Mouse (Mus musculus): ENCODE results near the gene Phf5a. TPM values are rescaled to one million over a fixed set of nuclear protein-coding genes. Genes with fewer than 3 reads are reported as not detected.

Gene Phf5a
- polyA plus RNA-seq, 1 experiment, result 23.5 TPM

- no peak overlapping the region for H3K4me3 ChIP-seq (ENCODE audit: control insufficient read depth, low read depth, low read length)
- no peaks in the 10 kb centered on the region for H3K27me3 ChIP-seq (ENCODE audit: control insufficient read depth, insufficient read depth, low read length)
- no peak for TF ChIP-seq POLR2A (IDR thresholded peaks at IDR 0.05; ENCODE audit: control insufficient read depth, low read depth, low read length)
- no peak for TF ChIP-seq CTCF (IDR thresholded peaks at IDR 0.05; ENCODE audit: control insufficient read depth, insufficient read depth, insufficient replicate concordance, low read depth, low read length)
- H3K27ac ChIP-seq (ENCODE audit: control insufficient read depth, insufficient read depth, low read depth, low read length), result no peak overlapping the region
- peaks cover 10% of the 10 kb centered on the region for H3K4me1 ChIP-seq (ENCODE audit: control insufficient read depth, insufficient read depth, low read length)
- no peaks in the 10 kb centered on the region for H3K36me3 ChIP-seq (ENCODE audit: control insufficient read depth, insufficient read depth, low read length)
Observed at GRCm38 (mm10) chr15:81832219-81832618, 39.5 kb downstream of the Phf5a start.

GRCm38 (mm10) chr15:81831136-81831825, 40.4 kb downstream of the Phf5a start:
- H3K4me3 ChIP-seq (ENCODE audit: control insufficient read depth, low read depth, low read length), result no peak overlapping the region
- no peaks in the 10 kb centered on the region for H3K27me3 ChIP-seq (ENCODE audit: control insufficient read depth, insufficient read depth, low read length)
- TF ChIP-seq CTCF (IDR thresholded peaks at IDR 0.05; ENCODE audit: control insufficient read depth, insufficient read depth, insufficient replicate concordance, low read depth, low read length) (peak; percentile 80; the same call in 1 of the 2 replicates), POLR2A (IDR thresholded peaks at IDR 0.05; ENCODE audit: control insufficient read depth, low read depth, low read length) (no peak)
- no peaks in the 10 kb centered on the region for H3K36me3 ChIP-seq (ENCODE audit: control insufficient read depth, insufficient read depth, low read length)
- H3K27ac ChIP-seq (ENCODE audit: control insufficient read depth, insufficient read depth, low read depth, low read length), result no peak overlapping the region; the same call in 1 of the 2 replicates
- peaks cover 6% of the 10 kb centered on the region for H3K4me1 ChIP-seq (ENCODE audit: control insufficient read depth, insufficient read depth, low read length)

GRCm38 (mm10) chr15:81830530-81830929, 41.2 kb downstream of the Phf5a start:
- no peaks in the 10 kb centered on the region for H3K36me3 ChIP-seq (ENCODE audit: control insufficient read depth, insufficient read depth, low read length)
- TF ChIP-seq POLR2A (IDR thresholded peaks at IDR 0.05; ENCODE audit: control insufficient read depth, low read depth, low read length) (no peak), CTCF (IDR thresholded peaks at IDR 0.05; ENCODE audit: control insufficient read depth, insufficient read depth, insufficient replicate concordance, low read depth, low read length) (no peak)
- H3K4me3 ChIP-seq (ENCODE audit: control insufficient read depth, low read depth, low read length), result no peak overlapping the region
- H3K4me1 ChIP-seq (ENCODE audit: control insufficient read depth, insufficient read depth, low read length), result peaks cover 2% of the 10 kb centered on the region; the same call in 1 of the 2 replicates
- H3K27me3 ChIP-seq (ENCODE audit: control insufficient read depth, insufficient read depth, low read length), result no peaks in the 10 kb centered on the region
- no peak overlapping the region for H3K27ac ChIP-seq (ENCODE audit: control insufficient read depth, insufficient read depth, low read depth, low read length)

GRCm38 (mm10) chr15:81829208-81829580, 42.5 kb downstream of the Phf5a start:
- Histone ChIP-seq H3K4me3 (ENCODE audit: control insufficient read depth, low read depth, low read length) (no peak overlapping the region), H3K27ac (ENCODE audit: control insufficient read depth, insufficient read depth, low read depth, low read length) (no peak overlapping the region), H3K27me3 (ENCODE audit: control insufficient read depth, insufficient read depth, low read length) (no peaks in the 10 kb centered on the region), H3K4me1 (ENCODE audit: control insufficient read depth, insufficient read depth, low read length) (no peaks in the 10 kb centered on the region; the same call in 1 of the 2 replicates), H3K36me3 (ENCODE audit: control insufficient read depth, insufficient read depth, low read length) (peaks cover 3% of the 10 kb centered on the region; the same call in 1 of the 2 replicates)
- no peak for TF ChIP-seq POLR2A (IDR thresholded peaks at IDR 0.05; ENCODE audit: control insufficient read depth, low read depth, low read length)
- TF ChIP-seq CTCF (IDR thresholded peaks at IDR 0.05; ENCODE audit: control insufficient read depth, insufficient read depth, insufficient replicate concordance, low read depth, low read length), result no peak

DNA sequence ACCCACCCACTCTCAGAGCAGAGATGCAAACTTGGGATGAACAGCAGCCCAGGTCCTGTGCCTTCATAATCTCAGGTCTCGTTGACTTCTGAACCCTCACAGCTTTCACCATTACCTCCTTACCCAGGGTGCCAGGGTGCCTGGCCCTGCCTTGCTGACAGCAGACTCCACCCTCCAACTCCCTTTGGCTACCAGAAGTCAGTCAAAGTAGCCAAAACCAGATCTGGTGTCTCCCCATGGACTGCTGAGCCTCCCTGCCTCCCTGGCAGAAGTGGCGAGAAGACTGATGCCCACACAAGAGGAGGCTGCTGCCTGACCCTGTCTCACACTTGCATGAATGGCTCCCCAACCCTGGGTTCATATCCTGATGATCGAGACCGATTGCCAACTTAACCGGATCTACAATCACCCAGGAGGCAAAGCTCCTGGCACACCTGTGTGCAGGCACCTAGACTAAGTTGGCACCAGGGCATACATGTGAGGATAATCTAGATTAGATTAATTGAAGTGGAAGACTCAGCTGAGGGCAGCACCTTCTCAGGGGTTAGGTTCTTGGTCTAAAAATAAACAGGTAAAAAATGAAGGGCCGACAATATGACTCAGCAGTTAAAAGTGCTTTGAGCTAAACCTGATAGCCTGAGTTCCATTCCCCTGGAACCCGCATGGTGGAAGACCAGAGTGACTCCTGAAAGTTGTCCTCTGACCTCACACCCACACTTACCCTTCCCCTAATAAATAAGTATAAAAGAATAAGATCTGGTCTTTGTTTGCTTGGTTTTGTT, 43.1 kb downstream of the Phf5a start:
- no peak for TF ChIP-seq CTCF (IDR thresholded peaks at IDR 0.05; ENCODE audit: control insufficient read depth, insufficient read depth, insufficient replicate concordance, low read depth, low read length)
- TF ChIP-seq POLR2A (IDR thresholded peaks at IDR 0.05; ENCODE audit: control insufficient read depth, low read depth, low read length), result no peak
- H3K27me3 ChIP-seq (ENCODE audit: control insufficient read depth, insufficient read depth, low read length), result no peaks in the 10 kb centered on the region
- peaks cover 3% of the 10 kb centered on the region; the same call in 1 of the 2 replicates for H3K36me3 ChIP-seq (ENCODE audit: control insufficient read depth, insufficient read depth, low read length)
- H3K4me3 ChIP-seq (ENCODE audit: control insufficient read depth, low read depth, low read length), result no peak overlapping the region
- H3K4me1 ChIP-seq (ENCODE audit: control insufficient read depth, insufficient read depth, low read length), result no peaks in the 10 kb centered on the region; the same call in 1 of the 2 replicates
- no peak overlapping the region for H3K27ac ChIP-seq (ENCODE audit: control insufficient read depth, insufficient read depth, low read depth, low read length)

- Histone ChIP-seq H3K36me3 (ENCODE audit: control insufficient read depth, insufficient read depth, low read length) (peaks cover 5% of the 10 kb centered on the region), H3K27me3 (ENCODE audit: control insufficient read depth, insufficient read depth, low read length) (no peaks in the 10 kb centered on the region), H3K4me1 (ENCODE audit: control insufficient read depth, insufficient read depth, low read length) (no peaks in the 10 kb centered on the region), H3K4me3 (ENCODE audit: control insufficient read depth, low read depth, low read length) (peak overlapping the region; percentile 36; the same call in 1 of the 2 replicates), H3K27ac (ENCODE audit: control insufficient read depth, insufficient read depth, low read depth, low read length) (no peak overlapping the region)
- TF ChIP-seq CTCF (IDR thresholded peaks at IDR 0.05; ENCODE audit: control insufficient read depth, insufficient read depth, insufficient replicate concordance, low read depth, low read length) (no peak), POLR2A (IDR thresholded peaks at IDR 0.05; ENCODE audit: control insufficient read depth, low read depth, low read length) (no peak)
Observed at GRCm38 (mm10) chr15:81824832-81825231, 46.9 kb downstream of the Phf5a start.

GRCm38 (mm10) chr15:81822631-81823030, 49.1 kb downstream of the Phf5a start:
- no peaks in the 10 kb centered on the region for H3K4me1 ChIP-seq (ENCODE audit: control insufficient read depth, insufficient read depth, low read length)
- no peak for TF ChIP-seq CTCF (IDR thresholded peaks at IDR 0.05; ENCODE audit: control insufficient read depth, insufficient read depth, insufficient replicate concordance, low read depth, low read length)
- no peak for TF ChIP-seq POLR2A (IDR thresholded peaks at IDR 0.05; ENCODE audit: control insufficient read depth, low read depth, low read length)
- H3K27me3 ChIP-seq (ENCODE audit: control insufficient read depth, insufficient read depth, low read length), result no peaks in the 10 kb centered on the region
- H3K36me3 ChIP-seq (ENCODE audit: control insufficient read depth, insufficient read depth, low read length), result peaks cover 5% of the 10 kb centered on the region
- H3K27ac ChIP-seq (ENCODE audit: control insufficient read depth, insufficient read depth, low read depth, low read length), result no peak overlapping the region
- no peak overlapping the region for H3K4me3 ChIP-seq (ENCODE audit: control insufficient read depth, low read depth, low read length)

Measured in testis, adult 2 months (tissue).